Comparison of ENCODE assay signal across 30 mouse cellular contexts in genomic region chr8:102471352-102471751, GRCm38 (mm10).
"Had no signal": no experiment of that assay in that cellular context is flagged by ENCODE, and none has a peak within 500 bp of the region (broad histone marks: within the 10 kb centered on the region; RNA-seq: fewer than 3 reads in every experiment).

No protein-coding gene starts in this region.

- H3K9me3 ChIP-seq: limb, embryonic 10.5 days; limb, embryonic 12.5 days; limb, embryonic 13.5 days; limb, embryonic 15.5 days; liver, embryonic 12.5 days; liver, embryonic 13.5 days; liver, embryonic 15.5 days; lung, embryonic 15.5 days; megakaryocyte, embryonic 14.5 days; midbrain, embryonic 10.5 days; midbrain, embryonic 12.5 days; midbrain, embryonic 13.5 days had no signal

- H3K27ac ChIP-seq: limb, embryonic 10.5 days; limb, embryonic 12.5 days; limb, embryonic 13.5 days; limb, embryonic 15.5 days; liver, embryonic 12.5 days; liver, embryonic 13.5 days; liver, embryonic 14.5 days; liver, embryonic 15.5 days; lung, embryonic 15.5 days; macrophage; midbrain, embryonic 10.5 days; midbrain, embryonic 12.5 days; midbrain, embryonic 13.5 days had no signal

- H3K27me3 ChIP-seq: limb, embryonic 12.5 days; limb, embryonic 13.5 days; limb, embryonic 15.5 days; liver, embryonic 12.5 days; liver, embryonic 13.5 days; liver, embryonic 15.5 days; lung, embryonic 15.5 days; megakaryocyte, embryonic 14.5 days; midbrain, embryonic 12.5 days; midbrain, embryonic 13.5 days had no signal

- H3K4me1 ChIP-seq: limb, embryonic 10.5 days; limb, embryonic 12.5 days; limb, embryonic 13.5 days; limb, embryonic 15.5 days; liver, embryonic 12.5 days; liver, embryonic 13.5 days; liver, embryonic 15.5 days; lung, embryonic 15.5 days; megakaryocyte, embryonic 14.5 days; midbrain, embryonic 10.5 days; midbrain, embryonic 12.5 days; midbrain, embryonic 13.5 days had no signal

- H3K36me3 ChIP-seq: limb, embryonic 10.5 days; limb, embryonic 12.5 days; limb, embryonic 13.5 days; limb, embryonic 15.5 days; liver, embryonic 12.5 days; liver, embryonic 13.5 days; liver, embryonic 15.5 days; lung, embryonic 15.5 days; midbrain, embryonic 10.5 days; midbrain, embryonic 12.5 days; midbrain, embryonic 13.5 days had no signal

- H3K9ac ChIP-seq: limb, embryonic 12.5 days; limb, embryonic 13.5 days; limb, embryonic 15.5 days; liver, embryonic 12.5 days; liver, embryonic 13.5 days; liver, embryonic 14.5 days; liver, embryonic 15.5 days; liver, postnatal 0 days; lung, embryonic 14.5 days; lung, embryonic 15.5 days; midbrain, embryonic 12.5 days; midbrain, embryonic 13.5 days had no signal

- H3K4me2 ChIP-seq: limb, embryonic 12.5 days; limb, embryonic 13.5 days; limb, embryonic 15.5 days; liver, embryonic 11.5 days; liver, embryonic 12.5 days; liver, embryonic 13.5 days; liver, embryonic 15.5 days; lung, embryonic 14.5 days; lung, embryonic 15.5 days; midbrain, embryonic 11.5 days; midbrain, embryonic 12.5 days; midbrain, embryonic 13.5 days had no signal

- H3K4me3 ChIP-seq: limb, embryonic 10.5 days; limb, embryonic 12.5 days; limb, embryonic 13.5 days; limb, embryonic 15.5 days; liver, embryonic 12.5 days; liver, embryonic 13.5 days; liver, embryonic 15.5 days; lung, embryonic 15.5 days; megakaryocyte, embryonic 14.5 days; midbrain, embryonic 10.5 days; midbrain, embryonic 12.5 days; midbrain, embryonic 13.5 days; myocyte had no signal

- ATAC-seq: liver, embryonic 12.5 days; liver, postnatal 0 days; lung, postnatal 0 days; midbrain, embryonic 13.5 days; midbrain, embryonic 16.5 days had no signal

- DNase-seq: left cerebral cortex, postnatal 4 days; liver; liver, embryonic 13.5 days; liver, postnatal 0 days; lung, adult 18-20 months; lung, adult 2 months; lung, embryonic 14.5 days; lung, postnatal 10 days; lung, postnatal 14 days; lung, postnatal 36 days; lung, postnatal 4 days; midbrain, embryonic 14.5 days had no signal
